Mouse (Mus musculus) hindbrain, embryonic 14.5 days (tissue): ENCODE measurements around the gene Stap1. TPM values are rescaled to one million over a fixed set of nuclear protein-coding genes. Genes with fewer than 3 reads are reported as not detected.

Source experiments
- ATAC-seq: fragments of 200-750 bp; cut with Nextera tagmentation; 2 replicates; pipeline ENCODE4 v1.8.0; 2017; ENCODE audit warnings: moderate number of reproducible peaks, mild to moderate bottlenecking, moderate TSS enrichment, moderate library complexity; ENCODE audit not compliant: low FRiP score
- DNase-seq: peaks from one replicate; pipeline ENCODE4 v3.0.0-alpha.2; 2015; ENCODE audit warnings: low spot score
- H3K27ac ChIP-seq: fragments of 300-500 bp; sonication (generic); 2 replicates; pipeline ENCODE4 v1.5.1; 2014; ENCODE audit warnings: mild to moderate bottlenecking, moderate library complexity
- H3K27me3 ChIP-seq: fragments of 300-500 bp; sonication (generic); 2 replicates; pipeline ENCODE4 v1.6.1; 2014; ENCODE audit warnings: mild to moderate bottlenecking, low read length, mixed read lengths; ENCODE audit not compliant: control insufficient read depth, insufficient read depth
- H3K36me3 ChIP-seq: fragments of 300-500 bp; sonication (generic); replicated peaks from 2 replicates; pipeline ENCODE4 v1.6.1; 2014; ENCODE audit not compliant: control insufficient read depth, insufficient read depth
- H3K4me1 ChIP-seq: fragments of 300-500 bp; sonication (generic); replicated peaks from 2 replicates; pipeline ENCODE4 v1.6.1; 2014; ENCODE audit warnings: antibody characterized with exemption, low read length, mixed read lengths; ENCODE audit not compliant: control insufficient read depth, insufficient read depth
- H3K4me2 ChIP-seq: fragments of 300-500 bp; sonication (generic); replicated peaks from 2 replicates; pipeline ENCODE4 v1.6.1; 2014; ENCODE audit warnings: mild to moderate bottlenecking, moderate library complexity
- H3K4me3 ChIP-seq: fragments of 300-500 bp; sonication (generic); replicated peaks from 2 replicates; pipeline ENCODE4 v1.5.1; 2014; ENCODE audit warnings: mild to moderate bottlenecking, low read length
- H3K9ac ChIP-seq: fragments of 300-500 bp; sonication (generic); 2 replicates; pipeline ENCODE4 v1.6.1; 2014
- H3K9me3 ChIP-seq: fragments of 300-500 bp; sonication (generic); 2 replicates; pipeline ENCODE4 v1.6.1; 2016; ENCODE audit warnings: low read length; ENCODE audit not compliant: control insufficient read depth
- WGBS: fragments of 180-500 bp; shearing (Covaris S2); extraction: QIAGEN DNeasy Blood & Tissue Kit; methylation state at CpG from one replicate; pipeline ENCODE4 v1.1.7; 2014; 5-methylcytosine and 5-hydroxymethylcytosine counted together
- polyA plus RNA-seq: library from polyadenylated mRNA; unstranded; fragments of >200 nt; fragmentation: Nextera tagmentation; extraction: Ambion mirVana; gene quantifications from 2 replicates; pipeline ENCODE4 v1.2.1, GENCODE M21; 2014

The Stap1 gene
- 0.31 and 0.50 TPM in 2 replicates for polyA plus RNA-seq

GRCm38 (mm10) chr5:86071538-86071937 is at the start of gene Stap1:
TSS of gene Stap1 (plus strand) at chr5:86071746.
- Histone ChIP-seq H3K27me3 (no peaks in the 10 kb centered on the region), H3K4me3 (no peak within 1 kb of the TSS), H3K4me1 (no peaks in the 10 kb centered on the region), H3K4me2 (no peak within 1 kb of the TSS), H3K36me3 (no peaks in the 10 kb centered on the region), H3K27ac (no peak within 1 kb of the TSS), H3K9me3 (no peaks in the 10 kb centered on the region), H3K9ac (no peak within 1 kb of the TSS)
- WGBS: 85% methylated on average over 7 of the region's 7 CpGs
- no peak for DNase-seq
- ATAC-seq: no peak

DNA sequence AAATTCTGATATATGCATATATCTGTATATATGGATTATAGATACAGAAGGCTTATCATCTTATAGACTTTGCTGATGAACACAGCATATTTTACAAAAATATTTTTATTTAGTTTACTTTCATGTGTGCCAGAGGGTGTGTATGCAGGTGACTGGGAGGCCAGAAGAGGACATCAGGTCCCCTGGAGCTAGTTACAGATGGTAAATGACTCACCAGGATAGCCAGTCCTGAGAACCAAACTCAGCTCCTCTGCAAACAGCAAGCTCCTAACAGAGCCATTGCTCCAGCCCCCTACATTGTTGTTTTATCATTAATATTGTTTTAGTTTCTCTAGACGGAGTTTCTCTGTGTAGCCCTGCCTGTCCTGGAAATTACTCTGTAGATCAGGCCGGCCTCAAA is 41.7 kb upstream of the Stap1 start:
- Histone ChIP-seq H3K27ac (no peak overlapping the region), H3K9me3 (no peaks in the 10 kb centered on the region), H3K27me3 (no peaks in the 10 kb centered on the region), H3K4me3 (no peak overlapping the region), H3K4me1 (no peaks in the 10 kb centered on the region), H3K4me2 (no peak overlapping the region), H3K36me3 (peaks cover 35% of the 10 kb centered on the region), H3K9ac (no peak overlapping the region)
- 79% methylated on average over 2 of the region's 2 CpGs for WGBS
- no peak for DNase-seq
- no peak for ATAC-seq

DNA sequence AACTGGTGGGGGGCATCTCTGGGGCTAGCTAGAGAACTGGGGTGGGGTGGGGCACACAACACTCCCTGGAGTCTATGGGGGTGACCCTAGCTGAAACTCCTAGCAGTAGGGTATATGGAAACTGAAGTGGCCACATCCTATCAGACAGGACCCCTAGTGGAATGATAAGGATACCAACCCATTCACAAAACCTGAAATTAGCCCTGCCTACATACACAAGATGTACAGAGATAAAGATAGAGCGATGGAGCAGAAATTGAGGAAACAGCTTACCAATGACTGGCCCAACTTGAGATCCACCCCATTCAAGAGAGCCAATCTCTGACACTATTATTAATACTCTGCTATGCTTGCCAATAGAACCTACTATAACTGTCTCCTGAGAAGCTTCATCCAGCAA is 8.0 kb upstream of the Stap1 start:
- H3K4me2 ChIP-seq: peak overlapping the region; percentile 51
- H3K27me3 ChIP-seq: no peaks in the 10 kb centered on the region
- DNase-seq: no peak
- H3K4me1 ChIP-seq: peaks cover 12% of the 10 kb centered on the region
- no peak for ATAC-seq
- 0 out of 2 replicates have a peak, but pooled peaks cover under 1% of the 10 kb centered on the region for H3K36me3 ChIP-seq
- H3K9me3 ChIP-seq: no peaks in the 10 kb centered on the region
- H3K4me3 ChIP-seq: no peak overlapping the region
- 92% methylated on average over 1 of the region's 1 CpGs for WGBS
- no peak overlapping the region for H3K27ac ChIP-seq
- H3K9ac ChIP-seq: no peak overlapping the region

DNA sequence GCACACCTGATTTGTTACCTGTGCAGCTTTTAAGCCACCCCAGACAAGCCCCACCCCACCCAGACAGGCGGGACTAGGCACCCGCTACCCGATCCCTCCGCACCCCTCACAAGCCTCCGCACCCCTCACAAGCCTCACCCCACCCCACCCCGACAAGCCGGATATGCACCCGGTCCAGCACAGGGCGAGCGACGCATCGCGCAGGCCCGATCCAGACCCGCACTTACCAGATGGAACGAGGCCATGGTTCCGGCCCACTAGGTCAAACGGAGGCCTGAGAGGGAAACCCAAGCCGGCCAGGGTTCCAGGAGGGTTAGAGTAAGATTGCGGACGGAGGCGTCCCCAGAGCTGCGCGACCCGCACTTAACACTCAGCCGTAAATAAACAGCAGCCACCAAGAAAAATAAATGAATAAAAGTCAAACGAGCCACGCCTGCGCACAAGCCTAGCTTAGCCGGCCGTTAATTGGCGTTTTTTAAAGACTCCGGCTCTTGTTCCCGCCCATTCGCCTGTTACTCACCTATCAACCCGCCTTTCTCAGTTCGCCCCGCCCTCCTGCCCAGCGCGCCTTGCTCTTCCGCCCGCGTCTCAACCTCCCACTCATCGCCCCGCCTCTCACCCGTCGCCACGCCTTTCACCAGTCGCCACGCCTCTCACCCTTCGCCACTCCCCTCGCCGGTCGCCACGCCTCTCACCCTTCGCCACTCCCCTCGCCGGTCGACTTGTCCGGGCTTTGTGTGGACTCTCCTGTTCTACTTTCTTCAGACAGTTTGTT is 6.3 kb upstream of the Stap1 start, which contains the start of gene Cenpc1:
TSS of gene Cenpc1 (minus strand) at position 483 of the 775 bp plus-strand sequence.
- DNase-seq (peak; percentile 92), ATAC-seq (peak; percentile 96)
- H3K4me2 ChIP-seq: peak within 1 kb of the TSS; percentile 51
- no peaks in the 10 kb centered on the region for H3K27me3 ChIP-seq
- peak within 1 kb of the TSS; percentile 82 for H3K27ac ChIP-seq
- H3K9ac ChIP-seq: peak within 1 kb of the TSS; percentile 66
- H3K9me3 ChIP-seq: no peaks in the 10 kb centered on the region
- no peaks in the 10 kb centered on the region for H3K36me3 ChIP-seq
- peak within 1 kb of the TSS; percentile 60 for H3K4me3 ChIP-seq
- peaks cover 12% of the 10 kb centered on the region for H3K4me1 ChIP-seq
- WGBS: under 1% methylated on average over 60 of the region's 60 CpGs

- H3K27ac ChIP-seq: peak overlapping the region; percentile 82
- H3K9ac ChIP-seq: peak overlapping the region; percentile 37
- peak; percentile 21; the same call in 1 of the 2 replicates for ATAC-seq
- H3K4me2 ChIP-seq: peak overlapping the region; percentile 51
- no peaks in the 10 kb centered on the region for H3K36me3 ChIP-seq
- no peaks in the 10 kb centered on the region for H3K27me3 ChIP-seq
- 2% methylated on average over 17 of the region's 17 CpGs for WGBS
- peak overlapping the region; percentile 60 for H3K4me3 ChIP-seq
- H3K9me3 ChIP-seq: no peaks in the 10 kb centered on the region
- peaks cover 12% of the 10 kb centered on the region for H3K4me1 ChIP-seq
- DNase-seq: no peak
Measured at GRCm38 (mm10) chr5:86065876-86066550, 5.5 kb upstream of the Stap1 start.

GRCm38 (mm10) chr5:86066551-86066929 is 5.0 kb upstream of the Stap1 start:
- H3K27me3 ChIP-seq: no peaks in the 10 kb centered on the region
- peak overlapping the region; percentile 51 for H3K4me2 ChIP-seq
- 1% methylated on average over 17 of the region's 17 CpGs for WGBS
- peaks cover 12% of the 10 kb centered on the region for H3K4me1 ChIP-seq
- H3K9ac ChIP-seq: peak overlapping the region; percentile 30
- H3K4me3 ChIP-seq: peak overlapping the region; percentile 60
- no peaks in the 10 kb centered on the region for H3K9me3 ChIP-seq
- H3K27ac ChIP-seq: no peak overlapping the region
- H3K36me3 ChIP-seq: no peaks in the 10 kb centered on the region
- peak; percentile 90 for DNase-seq
- peak; percentile 47; the same call in 1 of the 2 replicates for ATAC-seq

GRCm38 (mm10) chr5:86068451-86068850 is 3.1 kb upstream of the Stap1 start:
- H3K4me3 ChIP-seq: no peak overlapping the region
- 87% methylated on average over 3 of the region's 3 CpGs for WGBS

DNA sequence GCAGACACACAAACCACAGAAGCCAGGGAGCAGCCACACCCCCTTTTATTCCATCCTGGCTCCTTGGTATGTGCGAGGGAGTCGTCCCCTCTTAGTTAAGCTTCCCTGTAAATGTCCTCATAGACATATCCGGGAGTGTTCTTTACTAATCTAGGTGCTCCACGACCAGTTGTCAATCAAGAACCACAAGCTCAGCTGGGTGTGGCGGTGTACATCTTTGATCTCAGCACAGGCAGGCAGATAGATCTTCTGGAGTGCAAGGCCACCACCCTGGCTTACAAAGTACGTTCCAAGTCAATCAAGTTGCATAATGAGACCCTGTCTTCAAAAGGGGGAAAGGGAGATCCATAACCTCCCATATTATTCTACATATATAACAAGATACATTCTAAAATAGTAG is 2.4 kb upstream of the Stap1 start:
- no peaks in the 10 kb centered on the region for H3K9me3 ChIP-seq
- ATAC-seq (no peak), DNase-seq (no peak)
- H3K27ac ChIP-seq: no peak overlapping the region
- H3K4me1 ChIP-seq: peaks cover 5% of the 10 kb centered on the region
- H3K4me3 ChIP-seq: no peak overlapping the region
- H3K36me3 ChIP-seq: no peaks in the 10 kb centered on the region
- H3K9ac ChIP-seq: no peak overlapping the region
- H3K27me3 ChIP-seq: no peaks in the 10 kb centered on the region
- 82% methylated on average over 6 of the region's 6 CpGs for WGBS
- no peak overlapping the region for H3K4me2 ChIP-seq

More at GRCm38 (mm10) chr5:86068451-86068850, 3.1 kb upstream of the Stap1 start:
- no peak overlapping the region for H3K9ac ChIP-seq
- DNase-seq: no peak
- no peak overlapping the region for H3K27ac ChIP-seq
- H3K36me3 ChIP-seq: no peaks in the 10 kb centered on the region
- peaks cover 11% of the 10 kb centered on the region for H3K4me1 ChIP-seq
- no peak for ATAC-seq
- no peaks in the 10 kb centered on the region for H3K27me3 ChIP-seq
- no peaks in the 10 kb centered on the region for H3K9me3 ChIP-seq
- H3K4me2 ChIP-seq: no peak overlapping the region

GRCm38 (mm10) chr5:86072756-86073386 is 1.3 kb downstream of the Stap1 start:
- WGBS: 87% methylated on average over 4 of the region's 4 CpGs

More at GRCm38 (mm10) chr5:86072756-86073386, 1.3 kb downstream of the Stap1 start:
- no peaks in the 10 kb centered on the region for H3K27me3 ChIP-seq
- ATAC-seq (no peak), DNase-seq (no peak)
- H3K9me3 ChIP-seq: no peaks in the 10 kb centered on the region
- H3K4me2 ChIP-seq: no peak overlapping the region
- H3K9ac ChIP-seq: no peak overlapping the region
- no peaks in the 10 kb centered on the region for H3K4me1 ChIP-seq
- H3K36me3 ChIP-seq: no peaks in the 10 kb centered on the region
- H3K27ac ChIP-seq: no peak overlapping the region
- no peak overlapping the region for H3K4me3 ChIP-seq
